Comparison of ENCODE assay signal across 15 mouse cellular contexts in the genomic region with DNA sequence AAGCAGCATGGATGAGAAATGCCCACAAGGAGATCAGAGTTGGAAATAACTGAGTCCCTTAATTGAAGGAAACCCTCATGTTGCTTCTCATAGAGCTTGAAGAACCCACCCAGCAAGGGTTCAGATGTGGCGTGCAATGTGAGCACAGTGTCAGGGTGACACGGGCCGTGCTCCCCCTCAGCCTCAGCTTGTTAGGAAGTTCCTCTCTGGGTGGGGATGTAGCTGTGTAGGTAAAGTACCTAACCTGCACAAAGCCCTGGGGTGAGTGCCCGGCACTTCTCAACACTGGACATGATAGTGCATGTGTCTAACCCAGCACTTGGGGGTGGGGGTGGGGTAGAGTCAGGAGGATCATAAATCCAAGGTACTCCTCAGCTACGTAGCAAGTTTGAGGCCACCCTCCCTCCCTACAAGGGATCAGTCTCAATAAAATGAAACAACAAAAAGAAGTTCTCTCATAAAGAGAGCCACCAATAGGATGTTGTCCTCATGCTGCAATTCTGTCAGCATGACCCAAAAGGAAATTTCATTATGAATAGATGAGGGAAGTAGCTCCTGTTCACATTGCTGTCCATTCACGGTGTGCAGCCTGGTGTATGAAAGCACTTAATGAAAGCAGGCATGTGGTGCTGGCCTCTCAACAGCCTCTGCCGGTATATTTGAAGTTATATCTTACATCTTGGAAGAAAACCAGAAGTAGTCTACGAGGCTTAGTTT.
A peak's percentile ranks its signal among the peaks of the same experiment; 100 is the strongest.
DNase-seq lines count a peak whose midpoint lies in the region; ATAC-seq lines count a peak whose summit lies in the region.
"Had no signal": no experiment of that assay in that cellular context is flagged by ENCODE, and none has a peak within 500 bp of the region (broad histone marks: within the 10 kb centered on the region; RNA-seq: fewer than 3 reads in every experiment).

No protein-coding gene starts in this region.

- H3K4me2 ChIP-seq in midbrain, embryonic 13.5 days (replicated peaks), result no peak overlapping the region
- H3K4me2 ChIP-seq in midbrain, embryonic 15.5 days, result no peak overlapping the region
- no peak overlapping the region for H3K4me2 ChIP-seq in forebrain, embryonic 11.5 days (ENCODE audit: low read depth, low read length, severe bottlenecking)
- H3K4me2 ChIP-seq: heart, embryonic 13.5 days; limb, embryonic 13.5 days had no signal

- no peak overlapping the region for H3K4me3 ChIP-seq in midbrain, embryonic 13.5 days (replicated peaks)
- no peak overlapping the region for H3K4me3 ChIP-seq in midbrain, embryonic 15.5 days
- H3K4me3 ChIP-seq in forebrain, embryonic 11.5 days (ENCODE audit: low read depth, low read length), result no peak overlapping the region
- H3K4me3 ChIP-seq: heart, embryonic 13.5 days; limb, embryonic 13.5 days had no signal

- H3K4me1 ChIP-seq in midbrain, embryonic 13.5 days (replicated peaks), result peaks cover 28% of the 10 kb centered on the region
- peaks cover 9% of the 10 kb centered on the region for H3K4me1 ChIP-seq in midbrain, embryonic 15.5 days
- H3K4me1 ChIP-seq in forebrain, embryonic 11.5 days (replicated peaks; ENCODE audit: control insufficient read depth, insufficient read depth, low read length), result peaks cover 11% of the 10 kb centered on the region; the same call in 1 of the 2 replicates
- H3K4me1 ChIP-seq: limb, embryonic 13.5 days had no signal

- no peak for DNase-seq in forebrain, embryonic 11.5 days (ENCODE audit: low spot score)
- DNase-seq in thymus, postnatal 4 days, result peak; percentile 54
- DNase-seq in embryo, embryonic 9.5 days (ENCODE audit: extremely low spot score), result no peak
- DNase-seq in gastrocnemius, postnatal 4 days (ENCODE audit: low spot score in 2 of 2), result no peak
- DNase-seq in heart, adult 18-20 months, result no peak
- DNase-seq: adrenal gland, postnatal 25 days; cerebellum, adult 11 months; gastrocnemius, postnatal 10 days; lung, adult 2 months had no signal

- WGBS in midbrain, embryonic 13.5 days, result 67% methylated on average over 8 of the region's 8 CpGs
- 68% methylated on average over 8 of the region's 8 CpGs for WGBS in midbrain, embryonic 15.5 days
- 66% methylated on average over 8 of the region's 8 CpGs for WGBS in forebrain, embryonic 11.5 days

- no peaks in the 10 kb centered on the region for H3K27me3 ChIP-seq in midbrain, embryonic 13.5 days
- H3K27me3 ChIP-seq in midbrain, embryonic 15.5 days (replicated peaks), result no peaks in the 10 kb centered on the region
- H3K27me3 ChIP-seq in forebrain, embryonic 11.5 days (ENCODE audit: control insufficient read depth, insufficient read depth, low read length), result no peaks in the 10 kb centered on the region
- H3K27me3 ChIP-seq: heart, embryonic 13.5 days; limb, embryonic 13.5 days had no signal

- H3K9ac ChIP-seq in midbrain, embryonic 13.5 days (replicated peaks), result no peak overlapping the region
- H3K9ac ChIP-seq in midbrain, embryonic 15.5 days, result no peak overlapping the region
- no peak overlapping the region for H3K9ac ChIP-seq in forebrain, embryonic 11.5 days (ENCODE audit: low read length)
- H3K9ac ChIP-seq: heart, embryonic 13.5 days; limb, embryonic 13.5 days had no signal

- ATAC-seq in midbrain, embryonic 13.5 days, result peak; percentile 47; the same call in 1 of the 2 replicates
- ATAC-seq in midbrain, embryonic 15.5 days (replicated peaks), result no peak
- ATAC-seq in forebrain, embryonic 11.5 days (replicated peaks; ENCODE audit: low FRiP score), result peak; percentile 49; the same call in 1 of the 2 replicates
- ATAC-seq in megakaryocyte progenitor cell, adult 5-6 weeks (replicated peaks; ENCODE audit: poor library complexity), result peak; percentile 58

- H3K36me3 ChIP-seq in midbrain, embryonic 13.5 days, result no peaks in the 10 kb centered on the region
- H3K36me3 ChIP-seq in midbrain, embryonic 15.5 days (replicated peaks), result no peaks in the 10 kb centered on the region
- H3K36me3 ChIP-seq in forebrain, embryonic 11.5 days (ENCODE audit: control insufficient read depth, insufficient read depth, low read length), result no peaks in the 10 kb centered on the region
- H3K36me3 ChIP-seq: heart, embryonic 13.5 days; limb, embryonic 13.5 days had no signal

- H3K27ac ChIP-seq in midbrain, embryonic 13.5 days, result no peak overlapping the region
- no peak overlapping the region for H3K27ac ChIP-seq in midbrain, embryonic 15.5 days
- H3K27ac ChIP-seq in forebrain, embryonic 11.5 days (ENCODE audit: low read depth, low read length), result no peak overlapping the region
- H3K27ac ChIP-seq: heart, embryonic 13.5 days; kidney, postnatal 0 days; limb, embryonic 13.5 days had no signal

- H3K9me3 ChIP-seq in midbrain, embryonic 13.5 days, result no peaks in the 10 kb centered on the region
- H3K9me3 ChIP-seq in midbrain, embryonic 15.5 days, result no peaks in the 10 kb centered on the region
- no peaks in the 10 kb centered on the region for H3K9me3 ChIP-seq in forebrain, embryonic 11.5 days (ENCODE audit: control insufficient read depth, low read length)
- H3K9me3 ChIP-seq: heart, embryonic 13.5 days; limb, embryonic 13.5 days had no signal
